Mouse (Mus musculus) forebrain, embryonic 16.5 days (tissue): Measurements from ENCODE around the gene Lsm7. TPM values are rescaled to one million over a fixed set of nuclear protein-coding genes. Genes with fewer than 3 reads are reported as not detected.
A peak's percentile ranks its signal among the peaks of the same experiment; 100 is the strongest.

Experiments used
- ATAC-seq: fragments of 200-750 bp; cut with Nextera tagmentation; 2 replicates; pipeline ENCODE4 v1.8.0; 2017; ENCODE audit warnings: mild to moderate bottlenecking, moderate library complexity
- H3K27ac ChIP-seq: fragments of 300-500 bp; sonication (generic); 2 replicates; pipeline ENCODE4 v1.5.1; 2014; ENCODE audit warnings: low read length, control low read depth
- H3K27me3 ChIP-seq: fragments of 300-500 bp; sonication (generic); replicated peaks from 2 replicates; pipeline ENCODE4 v1.6.1; 2014; ENCODE audit warnings: low read length; ENCODE audit not compliant: control insufficient read depth, insufficient read depth
- H3K36me3 ChIP-seq: fragments of 300-500 bp; sonication (generic); 2 replicates; pipeline ENCODE4 v1.6.1; 2014; ENCODE audit not compliant: control insufficient read depth, insufficient read depth
- H3K4me1 ChIP-seq: fragments of 300-500 bp; sonication (generic); replicated peaks from 2 replicates; pipeline ENCODE4 v1.6.1; 2014; ENCODE audit warnings: low read length; ENCODE audit not compliant: control insufficient read depth, insufficient read depth
- H3K4me2 ChIP-seq: fragments of 300-500 bp; sonication (generic); 2 replicates; pipeline ENCODE4 v1.6.1; 2014; ENCODE audit warnings: mild to moderate bottlenecking, low read length, control low read depth
- H3K4me3 ChIP-seq: fragments of 300-500 bp; sonication (generic); replicated peaks from 2 replicates; pipeline ENCODE4 v1.5.1; 2014; ENCODE audit warnings: mild to moderate bottlenecking, low read length, control low read depth
- H3K9ac ChIP-seq: fragments of 300-500 bp; sonication (generic); replicated peaks from 2 replicates; pipeline ENCODE4 v1.6.1; 2014; ENCODE audit warnings: low read depth, low read length, control low read depth
- H3K9me3 ChIP-seq: fragments of 300-500 bp; sonication (generic); 2 replicates; pipeline ENCODE4 v1.6.1; 2016; ENCODE audit warnings: low read length; ENCODE audit not compliant: control insufficient read depth
- WGBS: fragments of 180-500 bp; shearing (Covaris S2); extraction: QIAGEN DNeasy Blood & Tissue Kit; methylation state at CpG from one replicate; pipeline ENCODE4 v1.1.7; 2014; 5-methylcytosine and 5-hydroxymethylcytosine counted together
- polyA plus RNA-seq: library from polyadenylated mRNA; unstranded; fragments of >200 nt; fragmentation: Nextera tagmentation; extraction: Ambion mirVana; gene quantifications from 2 replicates; pipeline ENCODE4 v1.2.1, GENCODE M21; 2015

The Lsm7 gene
- polyA plus RNA-seq, 1 experiment from 2014 or later: 228 TPM

- Histone ChIP-seq H3K4me1 (peaks cover 12% of the 10 kb centered on the region; the same call in 1 of the 2 replicates), H3K27ac (no peak overlapping the region), H3K4me3 (no peak overlapping the region), H3K4me2 (no peak overlapping the region), H3K36me3 (no peaks in the 10 kb centered on the region), H3K9ac (no peak overlapping the region), H3K9me3 (no peaks in the 10 kb centered on the region), H3K27me3 (peaks cover 25% of the 10 kb centered on the region)
- ATAC-seq: no peak
- WGBS: 69% methylated on average over 5 of the region's 5 CpGs
Measured at GRCm38 (mm10) chr10:80812391-80813041, 42.5 kb downstream of the Lsm7 start.

DNA sequence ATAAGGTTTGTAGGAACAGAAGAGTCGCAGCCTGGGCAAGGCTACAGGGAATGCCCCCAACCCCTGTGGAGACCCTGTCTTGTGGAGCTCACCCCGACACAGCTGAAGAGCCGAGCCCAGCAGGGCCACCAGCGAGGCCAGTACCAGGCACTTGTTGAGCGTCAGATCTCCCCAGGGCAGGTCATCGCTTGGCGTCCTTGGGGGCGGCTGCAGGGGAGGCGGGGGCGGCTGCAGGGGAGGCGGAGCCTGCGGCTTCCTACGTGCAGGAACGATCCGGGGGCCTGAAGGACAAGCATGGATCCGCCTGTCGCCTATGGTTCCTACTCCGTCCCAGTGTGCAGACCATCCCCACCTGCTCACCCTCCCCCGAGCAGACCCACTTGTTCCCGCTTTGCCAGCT is 44.9 kb downstream of the Lsm7 start:
- Histone ChIP-seq H3K27ac (no peak overlapping the region), H3K27me3 (peaks cover 25% of the 10 kb centered on the region), H3K4me2 (no peak overlapping the region), H3K9me3 (no peaks in the 10 kb centered on the region), H3K9ac (no peak overlapping the region), H3K4me3 (no peak overlapping the region), H3K4me1 (peaks cover 26% of the 10 kb centered on the region), H3K36me3 (no peaks in the 10 kb centered on the region)
- ATAC-seq: no peak
- WGBS: 5% methylated on average over 20 of the region's 20 CpGs

GRCm38 (mm10) chr10:80808985-80809632 is 45.9 kb downstream of the Lsm7 start:
- H3K4me1 ChIP-seq: peaks cover 26% of the 10 kb centered on the region
- peaks cover 25% of the 10 kb centered on the region for H3K27me3 ChIP-seq
- ATAC-seq: no peak
- no peak overlapping the region for H3K4me3 ChIP-seq
- WGBS: 6% methylated on average over 17 of the region's 18 CpGs
- H3K9me3 ChIP-seq: no peaks in the 10 kb centered on the region
- no peak overlapping the region for H3K27ac ChIP-seq
- H3K36me3 ChIP-seq: no peaks in the 10 kb centered on the region; the same call in 1 of the 2 replicates
- no peak overlapping the region for H3K4me2 ChIP-seq
- H3K9ac ChIP-seq: no peak overlapping the region; the same call in 1 of the 2 replicates

DNA sequence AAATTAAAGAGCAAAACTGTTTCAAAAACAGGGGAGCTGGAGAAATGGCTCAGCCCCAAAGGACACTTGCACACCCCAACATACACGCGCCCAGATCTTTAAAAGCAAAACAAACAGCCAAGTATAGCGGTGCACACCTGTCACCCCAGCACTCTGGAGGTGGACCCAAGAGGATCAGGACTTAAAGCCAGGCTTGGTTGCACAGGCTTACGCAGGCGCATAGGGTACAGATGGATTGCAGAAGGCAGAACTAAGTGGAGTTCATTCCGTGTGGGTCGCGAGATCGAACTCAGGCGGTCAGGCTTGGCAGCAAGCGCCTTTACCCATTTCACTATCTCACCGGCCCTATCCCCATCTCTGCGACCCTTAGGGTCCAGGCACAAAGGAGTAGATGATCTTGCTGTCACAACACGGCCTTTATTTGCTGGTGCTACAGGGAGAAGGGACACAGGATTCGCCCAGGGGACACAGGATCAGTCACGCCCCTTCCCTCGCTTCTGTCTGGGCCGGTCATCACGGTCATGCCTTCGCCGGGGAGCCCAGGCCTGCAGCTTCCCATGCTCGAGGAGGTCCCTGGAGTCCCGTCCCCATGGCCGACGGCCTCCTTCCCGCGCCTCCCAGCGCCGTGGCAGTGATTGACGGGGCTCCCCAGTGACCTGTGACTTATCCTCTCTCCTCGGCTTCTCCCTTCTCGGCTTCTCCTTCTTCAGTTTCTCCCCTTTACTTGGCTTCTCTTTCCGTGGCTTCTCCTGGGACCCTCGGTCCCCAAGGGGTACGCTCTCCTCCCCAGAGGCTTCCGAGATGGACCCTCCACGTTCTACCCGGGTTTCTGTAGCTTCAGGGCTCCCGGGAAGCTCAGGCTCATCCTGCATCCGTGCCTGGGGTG is 46.7 kb downstream of the Lsm7 start:
- H3K9ac ChIP-seq: peak overlapping the region; percentile 26; the same call in 1 of the 2 replicates
- no peak for ATAC-seq
- no peak overlapping the region for H3K4me2 ChIP-seq
- peaks cover 26% of the 10 kb centered on the region for H3K4me1 ChIP-seq
- peaks cover 25% of the 10 kb centered on the region for H3K27me3 ChIP-seq
- peaks cover 6% of the 10 kb centered on the region for H3K36me3 ChIP-seq
- no peak overlapping the region for H3K4me3 ChIP-seq
- H3K27ac ChIP-seq: no peak overlapping the region
- no peaks in the 10 kb centered on the region for H3K9me3 ChIP-seq
- 17% methylated on average over 40 of the region's 40 CpGs for WGBS

GRCm38 (mm10) chr10:80807057-80807627 is 47.9 kb downstream of the Lsm7 start:
- Histone ChIP-seq H3K9ac (peak overlapping the region; percentile 71), H3K4me3 (peak overlapping the region; percentile 51), H3K4me2 (peak overlapping the region; percentile 88), H3K27me3 (peaks cover 25% of the 10 kb centered on the region), H3K9me3 (no peaks in the 10 kb centered on the region), H3K36me3 (peaks cover 13% of the 10 kb centered on the region), H3K4me1 (peaks cover 26% of the 10 kb centered on the region), H3K27ac (peak overlapping the region; percentile 84)
- peak; percentile 83 for ATAC-seq
- 2% methylated on average over 52 of the region's 58 CpGs for WGBS

GRCm38 (mm10) chr10:80806341-80807056 is 48.5 kb downstream of the Lsm7 start:
- ATAC-seq: 0 out of 2 replicates have a peak, but pooled peaks have one; percentile 2
- H3K9ac ChIP-seq: peak overlapping the region; percentile 71
- H3K9me3 ChIP-seq: no peaks in the 10 kb centered on the region
- H3K4me3 ChIP-seq: peak overlapping the region; percentile 51
- peaks cover 25% of the 10 kb centered on the region for H3K27me3 ChIP-seq
- H3K4me2 ChIP-seq: peak overlapping the region; percentile 88
- peaks cover 26% of the 10 kb centered on the region for H3K4me1 ChIP-seq
- 38% methylated on average over 34 of the region's 34 CpGs for WGBS
- peaks cover 19% of the 10 kb centered on the region for H3K36me3 ChIP-seq
- peak overlapping the region; percentile 84 for H3K27ac ChIP-seq

DNA sequence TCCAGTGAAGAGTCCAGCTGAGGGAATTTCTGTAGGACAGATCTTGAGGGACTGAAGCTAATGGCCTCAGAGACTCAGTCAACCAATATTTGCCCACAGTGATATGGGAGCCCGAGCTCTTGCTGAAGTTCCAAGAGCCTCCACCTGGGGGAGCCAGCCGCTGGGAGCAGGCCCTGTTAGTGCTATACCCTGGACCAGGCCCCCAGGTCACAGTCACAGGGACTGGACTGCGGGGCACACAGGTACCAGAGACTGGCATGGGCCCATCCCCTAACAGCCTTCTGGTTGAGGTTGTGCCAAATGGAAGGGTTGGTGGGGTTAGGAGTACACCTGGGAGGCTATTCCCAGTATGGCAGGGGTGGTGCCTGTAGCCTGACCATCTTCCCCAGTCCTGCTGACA is 49.1 kb downstream of the Lsm7 start:
- no peak overlapping the region for H3K27ac ChIP-seq
- no peak overlapping the region for H3K9ac ChIP-seq
- H3K9me3 ChIP-seq: no peaks in the 10 kb centered on the region
- no peak overlapping the region for H3K4me2 ChIP-seq
- peaks cover 26% of the 10 kb centered on the region for H3K4me1 ChIP-seq
- ATAC-seq: 0 out of 2 replicates have a peak, but pooled peaks have one; percentile 14
- H3K27me3 ChIP-seq: peaks cover 25% of the 10 kb centered on the region
- 15% methylated on average over 3 of the region's 3 CpGs for WGBS
- peaks cover 21% of the 10 kb centered on the region for H3K36me3 ChIP-seq
- H3K4me3 ChIP-seq: no peak overlapping the region

DNA sequence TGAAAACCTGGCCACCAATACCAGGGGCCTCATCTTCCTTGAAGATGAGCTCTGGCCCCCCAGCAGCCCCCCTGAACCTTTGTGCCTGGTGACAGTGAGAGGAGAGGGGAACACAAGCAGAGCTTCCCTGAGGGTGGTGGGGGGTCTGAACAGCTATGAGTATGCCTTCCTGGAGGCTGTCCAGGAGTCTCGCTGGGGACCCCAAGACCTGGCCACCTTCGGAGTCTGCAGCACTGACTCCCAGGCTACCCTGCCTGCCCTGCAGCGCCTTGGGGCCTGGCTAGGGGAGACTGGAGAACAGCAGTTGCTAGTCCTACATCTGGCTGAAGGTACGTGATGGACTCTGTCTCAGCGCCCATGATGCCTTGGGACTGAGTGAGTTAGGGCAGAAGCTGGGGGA is 49.7 kb downstream of the Lsm7 start:
- ATAC-seq: no peak
- H3K9ac ChIP-seq: no peak overlapping the region
- no peak overlapping the region for H3K4me2 ChIP-seq
- no peaks in the 10 kb centered on the region for H3K9me3 ChIP-seq
- H3K4me1 ChIP-seq: peaks cover 28% of the 10 kb centered on the region
- 63% methylated on average over 5 of the region's 5 CpGs for WGBS
- H3K4me3 ChIP-seq: no peak overlapping the region
- H3K36me3 ChIP-seq: peaks cover 21% of the 10 kb centered on the region
- no peak overlapping the region for H3K27ac ChIP-seq
- peaks cover 21% of the 10 kb centered on the region for H3K27me3 ChIP-seq
